Mouse (Mus musculus) liver, postnatal 0 days (tissue): ENCODE measurements around the gene Cradd.

Source experiments
- CTCF ChIP-seq: sonication (generic); IDR thresholded peaks from 2 replicates; pipeline ENCODE4 v1.5.1; 2016; ENCODE audit warnings: antibody characterized with exemption, low read depth
- EP300 ChIP-seq: IDR thresholded peaks from 2 replicates; pipeline ENCODE4 v1.6.1; 2016; ENCODE audit warnings: antibody characterized with exemption, low read depth, mild to moderate bottlenecking

DNA sequence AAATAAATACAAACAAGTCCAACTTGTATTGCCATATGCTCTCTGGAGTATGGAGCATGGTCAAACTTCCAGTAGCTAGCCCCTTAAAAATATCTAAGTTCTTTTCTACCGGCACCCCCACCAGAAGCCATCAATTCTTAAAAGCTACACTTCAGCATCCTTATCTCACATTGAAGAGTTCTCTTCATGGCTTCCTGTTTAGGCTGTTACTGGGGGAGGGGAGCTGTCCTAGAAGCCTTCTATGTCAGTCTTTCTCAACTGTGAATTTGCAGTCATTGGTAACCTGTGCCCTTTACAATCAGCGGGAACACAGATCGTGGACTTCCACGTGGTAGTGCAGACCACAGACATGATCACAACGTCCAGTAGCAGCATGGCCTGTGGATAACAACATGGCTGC is 31.7 kb downstream of the Cradd start:
- TF ChIP-seq EP300: no peak
- no peak for TF ChIP-seq CTCF
